Mouse (Mus musculus) hindbrain, embryonic 12.5 days (tissue): ENCODE results near the gene Tcf7l2. TPM values are rescaled to one million over a fixed set of nuclear protein-coding genes. Genes with fewer than 3 reads are reported as not detected.
A peak's percentile ranks its signal among the peaks of the same experiment; 100 is the strongest.

Source experiments
- ATAC-seq: fragments of 200-750 bp; cut with Nextera tagmentation; 2 replicates; pipeline ENCODE4 v1.8.0; 2017; ENCODE audit warnings: moderate TSS enrichment; ENCODE audit not compliant: low FRiP score
- H3K27ac ChIP-seq: fragments of 300-500 bp; sonication (generic); 2 replicates; pipeline ENCODE4 v1.5.1; 2016; ENCODE audit warnings: mild to moderate bottlenecking
- H3K27me3 ChIP-seq: fragments of 300-500 bp; sonication (generic); 2 replicates; pipeline ENCODE4 v1.6.1; 2016; ENCODE audit warnings: mild to moderate bottlenecking
- H3K36me3 ChIP-seq: fragments of 300-500 bp; sonication (generic); 2 replicates; pipeline ENCODE4 v1.6.1; 2016; ENCODE audit warnings: mild to moderate bottlenecking
- H3K4me1 ChIP-seq: fragments of 300-500 bp; sonication (generic); 2 replicates; pipeline ENCODE4 v1.6.1; 2016
- H3K4me2 ChIP-seq: fragments of 300-500 bp; sonication (generic); replicated peaks from 2 replicates; pipeline ENCODE4 v1.6.1; 2016; ENCODE audit warnings: mild to moderate bottlenecking
- H3K4me3 ChIP-seq: fragments of 300-500 bp; sonication (generic); 2 replicates; pipeline ENCODE4 v1.5.1; 2016; ENCODE audit warnings: mild to moderate bottlenecking
- H3K9ac ChIP-seq: fragments of 300-500 bp; sonication (generic); 2 replicates; pipeline ENCODE4 v1.6.1; 2016; ENCODE audit warnings: mild to moderate bottlenecking, moderate library complexity
- H3K9me3 ChIP-seq: fragments of 300-500 bp; sonication (generic); replicated peaks from 2 replicates; pipeline ENCODE4 v1.6.1; 2016; ENCODE audit warnings: mild to moderate bottlenecking
- WGBS: fragments of 180-500 bp; shearing (Covaris S2); methylation state at CpG from one replicate; pipeline ENCODE4 v1.1.7; 2016; 5-methylcytosine and 5-hydroxymethylcytosine counted together
- polyA plus RNA-seq: library from polyadenylated mRNA; unstranded; fragments of >200 nt; fragmentation: Nextera tagmentation; extraction: Ambion mirVana; gene quantifications from 2 replicates; pipeline ENCODE4 v1.2.1, GENCODE M21; 2016

The Tcf7l2 gene
- polyA plus RNA-seq, 1 experiment from 2014 or later = 78.0 TPM

DNA sequence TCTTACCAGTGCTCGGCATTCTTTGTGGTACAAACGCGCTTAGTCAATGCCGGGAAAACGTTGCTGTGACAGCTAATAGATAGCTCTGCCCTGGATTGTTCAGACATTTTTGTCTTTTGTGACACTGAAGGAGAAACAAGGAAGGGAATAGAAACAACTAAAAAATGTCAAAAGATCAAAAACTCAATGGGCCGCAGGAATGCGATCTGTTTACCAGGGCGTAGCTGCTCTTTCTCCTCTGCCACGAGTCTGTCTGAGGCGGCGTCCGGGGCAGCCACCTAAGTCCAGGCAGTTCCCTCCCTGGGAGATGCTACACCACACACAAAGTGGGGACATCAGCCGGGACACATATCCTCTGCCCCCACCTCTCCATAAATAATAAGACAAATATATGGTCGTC lies 144.9 kb downstream of the Tcf7l2 start:
- H3K9ac ChIP-seq = no peak overlapping the region
- no peak overlapping the region for H3K4me2 ChIP-seq

DNA sequence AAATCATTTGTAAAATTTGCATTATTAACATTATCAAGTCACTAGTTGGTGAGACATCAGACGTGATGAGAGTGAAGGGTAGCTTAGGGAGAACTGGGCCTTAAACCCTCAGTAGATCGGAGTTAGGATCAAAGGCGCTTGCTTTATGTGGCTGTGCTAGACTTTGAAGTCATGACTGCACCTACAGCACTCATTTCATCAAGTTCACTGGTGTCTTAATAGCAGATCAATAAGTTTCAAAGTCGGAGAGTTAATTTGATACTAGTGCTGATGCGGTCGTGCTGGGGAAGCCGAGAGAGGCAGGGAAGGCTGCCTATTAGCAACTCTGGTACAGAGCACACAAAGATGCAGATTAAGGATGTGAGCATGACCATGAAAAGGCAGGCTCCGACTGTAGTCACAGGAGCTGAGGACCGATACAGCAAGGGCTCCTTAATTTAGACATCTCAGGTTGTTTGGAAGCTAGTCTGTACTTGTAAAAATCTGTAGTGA lies 150.1 kb downstream of the Tcf7l2 start:
- Histone ChIP-seq H3K9me3 (no peaks in the 10 kb centered on the region), H3K36me3 (no peaks in the 10 kb centered on the region), H3K4me1 (peaks cover 24% of the 10 kb centered on the region), H3K9ac (no peak overlapping the region), H3K4me2 (no peak overlapping the region), H3K27ac (no peak overlapping the region), H3K27me3 (peaks cover 32% of the 10 kb centered on the region), H3K4me3 (no peak overlapping the region)
- ATAC-seq = no peak
- WGBS = 60% methylated on average over 9 of the region's 9 CpGs

More for the DNA sequence above, 144.9 kb downstream of the Tcf7l2 start:
- Histone ChIP-seq H3K9me3 (no peaks in the 10 kb centered on the region), H3K27ac (no peak overlapping the region), H3K36me3 (no peaks in the 10 kb centered on the region), H3K27me3 (peaks cover 11% of the 10 kb centered on the region), H3K4me3 (no peak overlapping the region), H3K4me1 (0 out of 2 replicates have a peak, but pooled peaks cover 3% of the 10 kb centered on the region)
- no peak for ATAC-seq
- 54% methylated on average over 14 of the region's 14 CpGs for WGBS

DNA sequence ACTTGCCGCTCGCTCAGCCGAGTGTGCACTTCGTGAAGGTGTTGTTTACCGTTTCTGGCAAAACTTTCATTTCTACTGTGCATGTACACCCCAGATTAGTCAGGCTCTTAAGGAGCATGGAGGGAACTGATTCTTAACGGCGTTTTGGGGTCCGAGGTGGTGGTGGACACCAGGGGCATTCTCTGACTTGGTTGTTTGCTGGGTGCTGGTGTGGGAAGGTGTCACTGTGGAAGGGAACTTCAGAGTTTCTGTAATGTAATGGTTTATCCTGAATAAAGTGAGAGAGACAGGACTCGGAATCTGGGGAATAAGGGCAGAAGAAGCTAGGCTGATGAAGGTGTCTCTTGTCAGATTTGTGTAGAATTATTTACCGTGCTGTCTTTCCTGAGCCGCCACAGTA lies 151.9 kb downstream of the Tcf7l2 start:
- Histone ChIP-seq H3K27ac (no peak overlapping the region), H3K4me2 (no peak overlapping the region), H3K36me3 (no peaks in the 10 kb centered on the region), H3K27me3 (peaks cover 49% of the 10 kb centered on the region), H3K4me3 (no peak overlapping the region), H3K9me3 (no peaks in the 10 kb centered on the region), H3K9ac (no peak overlapping the region), H3K4me1 (peaks cover 39% of the 10 kb centered on the region)
- 70% methylated on average over 11 of the region's 11 CpGs for WGBS
- ATAC-seq = no peak

DNA sequence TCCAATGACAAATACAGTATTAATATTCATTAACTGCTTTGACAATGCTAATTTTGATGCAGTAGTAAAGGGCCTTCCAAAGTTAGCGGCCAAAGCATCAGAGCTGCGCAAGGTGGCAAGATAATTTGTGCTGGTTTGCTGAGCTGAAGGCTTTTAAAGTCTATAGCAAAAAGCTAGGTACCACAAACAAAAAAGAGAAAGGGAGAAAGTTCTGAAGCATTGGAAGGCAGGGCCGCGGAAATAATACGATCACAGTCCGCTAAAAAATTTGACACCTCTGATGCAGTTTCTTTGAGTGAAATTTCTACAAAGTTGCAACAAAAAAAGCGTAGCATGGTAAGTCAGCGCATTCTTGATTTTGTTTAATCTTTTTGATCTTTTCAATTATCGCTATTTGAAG lies 152.8 kb downstream of the Tcf7l2 start:
- no peak for ATAC-seq
- Histone ChIP-seq H3K4me2 (peak overlapping the region; percentile 19; the same call in 1 of the 2 replicates), H3K4me1 (peaks cover 42% of the 10 kb centered on the region)

DNA sequence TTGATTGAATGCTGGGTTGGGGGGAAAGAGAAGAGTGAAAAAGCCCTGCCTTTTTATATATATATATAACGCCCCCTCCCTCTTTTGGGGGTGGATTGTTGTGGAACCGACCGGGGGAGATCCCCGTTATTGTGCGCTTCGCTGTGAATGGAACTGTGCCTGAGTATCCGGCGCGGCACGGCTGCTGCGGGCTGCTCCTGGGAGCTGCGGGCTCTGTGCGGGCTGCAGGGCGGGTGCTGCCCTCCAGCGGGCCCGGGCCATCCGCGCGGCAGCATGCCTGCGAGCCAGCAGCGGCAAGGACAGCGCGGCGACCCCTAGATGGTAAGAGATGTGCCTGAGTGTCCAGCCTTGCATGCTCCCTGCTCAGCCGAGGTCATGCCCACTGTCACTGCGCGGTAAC lies 153.7 kb downstream of the Tcf7l2 start:
- peaks cover 44% of the 10 kb centered on the region for H3K4me1 ChIP-seq
- H3K36me3 ChIP-seq = no peaks in the 10 kb centered on the region
- no peaks in the 10 kb centered on the region for H3K9me3 ChIP-seq
- peaks cover 60% of the 10 kb centered on the region for H3K27me3 ChIP-seq
- peak overlapping the region; percentile 21 for H3K4me3 ChIP-seq
- H3K4me2 ChIP-seq = peak overlapping the region; percentile 54
- peak; percentile 80 for ATAC-seq
- under 1% methylated on average over 27 of the region's 27 CpGs for WGBS
- H3K9ac ChIP-seq = peak overlapping the region; percentile 33
- no peak overlapping the region for H3K27ac ChIP-seq

More for the DNA sequence above, 152.8 kb downstream of the Tcf7l2 start:
- WGBS = 33% methylated on average over 9 of the region's 9 CpGs
- Histone ChIP-seq H3K27ac (no peak overlapping the region), H3K36me3 (no peaks in the 10 kb centered on the region), H3K27me3 (peaks cover 53% of the 10 kb centered on the region), H3K4me3 (no peak overlapping the region), H3K9ac (no peak overlapping the region), H3K9me3 (no peaks in the 10 kb centered on the region)

DNA sequence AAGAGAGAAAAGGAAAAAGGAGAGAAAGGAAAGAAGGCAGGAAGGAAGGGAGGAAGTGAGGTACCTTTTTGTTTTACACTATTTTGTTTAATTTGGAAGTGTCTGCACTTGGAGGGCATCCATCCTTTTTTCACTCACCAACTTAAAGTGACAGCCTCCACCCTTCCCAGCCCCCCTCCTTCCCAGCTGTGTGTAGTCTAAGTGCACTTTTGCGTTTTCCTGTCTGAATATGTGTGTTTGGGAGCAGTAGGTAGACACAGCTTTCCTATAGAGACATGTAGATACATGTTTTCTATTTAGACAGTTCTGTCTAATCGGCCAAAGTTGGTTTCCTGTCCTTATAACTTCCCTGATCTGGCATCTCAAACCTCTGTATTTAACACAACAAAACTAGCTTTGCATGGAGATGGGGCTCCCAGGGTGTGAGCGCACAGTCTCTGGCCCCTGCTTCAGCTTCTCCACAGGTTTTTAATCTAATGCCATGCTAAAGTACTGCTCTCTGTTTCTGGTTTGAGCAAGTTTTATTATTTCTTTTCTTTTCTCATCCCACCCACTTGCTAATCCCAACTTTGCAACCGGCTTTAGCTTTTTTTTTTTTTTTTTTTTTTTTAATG lies 154.3 kb downstream of the Tcf7l2 start:
- peak overlapping the region; percentile 33; the same call in 1 of the 2 replicates for H3K9ac ChIP-seq
- WGBS = 7% methylated on average over 4 of the region's 4 CpGs
- H3K36me3 ChIP-seq = no peaks in the 10 kb centered on the region
- ATAC-seq = no peak
- H3K27me3 ChIP-seq = peaks cover 61% of the 10 kb centered on the region
- no peaks in the 10 kb centered on the region for H3K9me3 ChIP-seq
- no peak overlapping the region for H3K27ac ChIP-seq
- H3K4me1 ChIP-seq = peaks cover 50% of the 10 kb centered on the region
- H3K4me2 ChIP-seq = peak overlapping the region; percentile 54
- H3K4me3 ChIP-seq = peak overlapping the region; percentile 21; the same call in 1 of the 2 replicates

DNA sequence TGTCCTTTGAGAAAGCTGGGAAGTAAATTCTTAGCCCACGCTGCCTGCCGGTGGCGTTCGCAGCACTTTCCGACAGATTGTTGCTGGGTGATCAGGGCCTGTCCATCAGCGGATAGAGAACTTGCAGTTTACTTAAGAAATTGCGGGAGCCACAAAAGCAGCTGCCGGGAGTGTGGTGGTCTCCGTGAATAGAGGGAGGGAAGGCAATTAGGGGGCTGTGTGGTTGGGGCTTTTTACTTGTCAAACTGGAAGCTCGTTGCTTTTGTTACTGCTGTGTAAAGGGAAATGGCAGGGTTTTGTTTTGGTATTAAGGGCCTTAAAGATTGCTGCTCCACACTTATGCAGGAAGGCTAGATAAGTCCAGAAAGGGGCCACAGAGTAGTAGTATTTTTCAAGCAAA lies 155.0 kb downstream of the Tcf7l2 start:
- Histone ChIP-seq H3K27me3 (peaks cover 61% of the 10 kb centered on the region), H3K4me1 (peaks cover 50% of the 10 kb centered on the region), H3K4me2 (peak overlapping the region; percentile 25; the same call in 1 of the 2 replicates), H3K27ac (no peak overlapping the region), H3K9me3 (no peaks in the 10 kb centered on the region), H3K36me3 (no peaks in the 10 kb centered on the region), H3K4me3 (no peak overlapping the region), H3K9ac (0 out of 2 replicates have a peak overlapping the region, but pooled peaks have one; percentile 5)
- 2% methylated on average over 10 of the region's 10 CpGs for WGBS
- no peak for ATAC-seq

DNA sequence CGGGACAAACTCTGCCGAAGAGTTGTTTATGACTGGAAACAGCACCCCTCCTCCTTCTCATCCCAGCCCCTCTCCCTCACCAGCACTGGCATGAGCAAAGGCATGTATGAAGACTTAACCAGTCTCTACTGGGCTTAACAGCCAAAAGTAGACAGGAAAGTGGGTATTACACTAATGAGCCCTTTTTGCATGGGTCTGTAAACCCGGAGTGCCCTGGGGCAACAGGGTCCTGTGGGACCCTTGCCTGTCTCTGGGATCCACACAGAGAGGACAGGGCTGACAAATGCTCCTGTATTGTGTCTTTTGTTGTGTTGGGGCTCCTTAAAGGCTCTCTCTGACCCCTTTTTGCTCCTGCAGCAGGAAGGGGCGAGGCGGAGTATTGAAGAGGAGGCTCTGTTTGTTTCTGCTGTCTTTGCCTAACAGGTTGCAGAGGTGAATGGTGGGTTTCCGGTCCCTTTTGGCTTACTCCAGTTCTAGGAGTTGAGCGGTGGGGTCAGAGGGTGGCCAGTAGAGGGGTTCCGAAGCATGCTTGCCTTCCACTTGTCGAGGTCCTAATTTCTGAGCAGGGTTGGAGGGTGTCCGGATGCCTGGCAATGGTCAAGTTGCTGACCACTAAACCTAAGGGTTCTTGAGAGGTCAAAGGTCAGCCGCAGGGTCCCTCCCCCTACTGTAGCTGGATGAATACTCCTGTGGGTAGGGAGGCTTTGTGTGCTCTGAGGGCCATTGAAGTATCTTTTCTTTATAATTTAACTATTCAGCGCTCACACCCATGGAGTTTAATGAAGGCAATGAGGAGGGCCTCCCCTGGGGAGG lies 161.2 kb downstream of the Tcf7l2 start:
- ATAC-seq = no peak
- H3K27ac ChIP-seq = no peak overlapping the region
- H3K4me2 ChIP-seq = no peak overlapping the region
- H3K4me1 ChIP-seq = peaks cover 28% of the 10 kb centered on the region
- H3K9ac ChIP-seq = no peak overlapping the region
- H3K4me3 ChIP-seq = no peak overlapping the region
- 37% methylated on average over 12 of the region's 12 CpGs for WGBS
- no peaks in the 10 kb centered on the region for H3K36me3 ChIP-seq
- peaks cover 46% of the 10 kb centered on the region for H3K27me3 ChIP-seq
- no peaks in the 10 kb centered on the region for H3K9me3 ChIP-seq

DNA sequence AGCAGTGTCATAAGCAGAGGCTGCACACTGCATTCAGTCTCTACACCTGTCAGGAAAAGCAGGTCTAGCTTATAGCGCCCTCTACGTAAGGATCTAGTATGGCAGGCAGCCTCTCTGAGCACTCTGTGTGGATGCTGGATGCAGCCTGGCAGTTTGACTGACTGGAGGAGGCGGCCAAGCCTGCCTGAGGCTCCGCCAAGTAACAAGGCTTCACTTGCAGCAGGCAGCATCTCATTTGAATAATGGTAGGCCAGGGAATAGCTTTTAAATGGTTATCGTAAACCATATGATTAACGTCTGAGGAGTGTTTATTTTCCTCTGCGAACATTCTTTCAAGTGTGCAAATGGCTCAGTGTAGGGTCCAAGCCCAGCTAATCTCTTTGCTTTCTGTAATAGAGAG lies 167.4 kb downstream of the Tcf7l2 start:
- H3K4me1 ChIP-seq = peaks cover 5% of the 10 kb centered on the region; the same call in 1 of the 2 replicates
- 55% methylated on average over 7 of the region's 7 CpGs for WGBS
- no peak overlapping the region for H3K9ac ChIP-seq
- no peak overlapping the region for H3K27ac ChIP-seq
- peaks cover 13% of the 10 kb centered on the region; the same call in 1 of the 2 replicates for H3K36me3 ChIP-seq
- no peaks in the 10 kb centered on the region for H3K9me3 ChIP-seq
- H3K27me3 ChIP-seq = peaks cover 9% of the 10 kb centered on the region
- no peak overlapping the region for H3K4me3 ChIP-seq
- ATAC-seq = peak; percentile 54; the same call in 1 of the 2 replicates
- no peak overlapping the region for H3K4me2 ChIP-seq

DNA sequence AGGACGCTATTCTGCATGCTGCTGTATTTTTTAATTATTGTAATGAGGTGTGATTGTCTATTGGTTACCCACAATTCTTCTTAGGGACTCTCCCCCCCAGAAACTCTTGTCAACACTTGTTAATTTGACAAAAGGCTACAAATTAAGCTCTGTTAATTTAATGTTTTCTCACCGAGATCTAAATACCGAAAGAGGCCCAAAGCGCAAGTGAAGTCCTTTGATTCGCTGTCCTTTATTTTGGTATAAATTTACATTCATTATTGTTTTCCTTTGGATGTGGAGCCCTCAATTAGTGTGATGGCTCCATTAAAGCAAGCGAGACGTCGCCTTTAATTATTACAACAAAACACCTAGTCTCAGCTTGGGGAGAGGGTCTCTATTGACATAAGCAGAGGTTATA lies 170.3 kb downstream of the Tcf7l2 start:
- Histone ChIP-seq H3K36me3 (peaks cover 13% of the 10 kb centered on the region; the same call in 1 of the 2 replicates), H3K4me2 (no peak overlapping the region), H3K4me3 (no peak overlapping the region), H3K9me3 (no peaks in the 10 kb centered on the region), H3K27me3 (no peaks in the 10 kb centered on the region), H3K27ac (no peak overlapping the region), H3K4me1 (peaks cover 14% of the 10 kb centered on the region), H3K9ac (no peak overlapping the region)
- WGBS = 75% methylated on average over 8 of the region's 8 CpGs
- ATAC-seq = no peak

DNA sequence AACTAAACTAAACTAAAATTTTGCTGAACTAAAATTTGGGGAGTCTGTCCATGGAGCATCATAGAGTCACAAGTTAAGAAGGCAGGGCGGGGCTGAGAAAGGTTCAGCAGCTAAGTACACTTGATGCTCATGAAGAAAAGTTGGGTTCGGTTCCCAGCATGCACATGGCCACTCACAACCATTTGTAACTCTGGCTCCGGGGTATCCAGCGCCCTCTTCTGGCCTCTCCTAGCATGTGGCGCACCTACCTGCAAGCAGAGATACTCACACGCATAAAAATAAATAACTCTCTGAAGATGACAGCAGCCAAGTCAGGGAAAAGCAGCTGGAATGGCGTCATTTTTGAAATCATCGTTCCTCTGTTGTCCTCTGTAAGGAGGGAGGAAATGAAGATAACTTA lies 171.2 kb downstream of the Tcf7l2 start:
- Histone ChIP-seq H3K9ac (no peak overlapping the region), H3K4me3 (no peak overlapping the region), H3K27ac (no peak overlapping the region), H3K4me2 (no peak overlapping the region), H3K36me3 (peaks cover 17% of the 10 kb centered on the region), H3K4me1 (peaks cover 12% of the 10 kb centered on the region), H3K27me3 (no peaks in the 10 kb centered on the region), H3K9me3 (no peaks in the 10 kb centered on the region)
- ATAC-seq = no peak
- WGBS = 94% methylated on average over 8 of the region's 8 CpGs

DNA sequence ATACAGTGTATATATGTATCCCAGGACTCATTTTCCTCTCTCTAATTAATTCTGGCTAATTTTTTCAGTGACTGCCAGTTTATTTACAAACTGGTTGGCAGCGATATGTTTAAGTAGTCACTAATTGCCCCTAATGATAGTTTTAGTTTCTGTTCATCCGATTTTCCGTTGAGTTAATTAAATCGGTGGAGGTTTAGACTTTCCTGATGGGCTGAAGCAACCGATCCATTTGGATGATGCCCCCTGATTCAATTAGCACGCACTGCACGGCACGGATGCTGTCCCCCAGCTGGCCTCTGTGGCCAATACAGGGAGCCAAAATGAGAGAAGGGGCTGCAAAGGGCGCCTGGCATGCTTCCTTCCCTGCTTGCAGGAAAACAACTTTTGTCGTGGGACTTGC lies 172.0 kb downstream of the Tcf7l2 start:
- Histone ChIP-seq H3K27ac (no peak overlapping the region), H3K4me2 (no peak overlapping the region), H3K4me3 (no peak overlapping the region), H3K27me3 (no peaks in the 10 kb centered on the region), H3K4me1 (peaks cover 11% of the 10 kb centered on the region), H3K9me3 (no peaks in the 10 kb centered on the region), H3K36me3 (peaks cover 17% of the 10 kb centered on the region), H3K9ac (no peak overlapping the region)
- ATAC-seq = no peak
- WGBS = 75% methylated on average over 10 of the region's 10 CpGs
